Mouse (Mus musculus) layer of hippocampus, adult 11-12 months (tissue): ENCODE measurements at regions not wholly inside any gene's neighbourhood (a gene's known extent, or its start where the extent isn't known, plus 50 kb on each side); places are given as distances from the start of the nearest gene placed in this dataset.

Experiments used
- DNase-seq: peaks from one replicate; pipeline ENCODE4 v3.0.0; 2022; ENCODE audit warnings: low spot score

GRCm38 (mm10) chr15:19094061-19094810 is 275.5 kb downstream of the Cdh10 start:
- DNase-seq: no peak

- no peak for DNase-seq
These were observed 296.2 kb downstream of the Cdh10 start for GRCm38 (mm10) chr15:19114951-19115350.

GRCm38 (mm10) chr15:19118995-19119394 is 300.2 kb downstream of the Cdh10 start:
- peak; percentile 16 for DNase-seq

GRCm38 (mm10) chr15:19127454-19127853 is 308.7 kb downstream of the Cdh10 start:
- DNase-seq: no peak

GRCm38 (mm10) chr15:19129316-19129715 is 310.6 kb downstream of the Cdh10 start:
- DNase-seq: no peak

GRCm38 (mm10) chr15:19153682-19154081 is 334.9 kb downstream of the Cdh10 start:
- no peak for DNase-seq

- peak; percentile 31 for DNase-seq
These were observed 343.6 kb downstream of the Cdh10 start for GRCm38 (mm10) chr15:19162119-19162888.

GRCm38 (mm10) chr15:19175470-19175869 is 356.7 kb downstream of the Cdh10 start:
- no peak for DNase-seq
